Mouse (Mus musculus) hindbrain, embryonic 11.5 days (tissue): ENCODE results near the gene Sema3f. TPM values are rescaled to one million over a fixed set of nuclear protein-coding genes. Genes with fewer than 3 reads are reported as not detected.

ENCODE experiments used
- ATAC-seq: fragments of 200-750 bp; cut with Nextera tagmentation; 2 replicates; pipeline ENCODE4 v1.8.0; 2017; ENCODE audit warnings: mild to moderate bottlenecking, moderate TSS enrichment, moderate library complexity; ENCODE audit not compliant: low FRiP score
- DNase-seq: peaks from one replicate; pipeline ENCODE4 v3.0.0-alpha.2; 2015; ENCODE audit warnings: low spot score
- H3K27ac ChIP-seq: fragments of 300-500 bp; sonication (generic); 2 replicates; pipeline ENCODE4 v1.5.1; 2014; ENCODE audit warnings: mild to moderate bottlenecking, low read depth, low read length
- H3K27me3 ChIP-seq: fragments of 300-500 bp; sonication (generic); 2 replicates; pipeline ENCODE4 v1.6.1; 2014; ENCODE audit warnings: mild to moderate bottlenecking, low read length, moderate library complexity, mixed read lengths; ENCODE audit not compliant: control insufficient read depth, insufficient read depth
- H3K36me3 ChIP-seq: fragments of 300-500 bp; sonication (generic); 2 replicates; pipeline ENCODE4 v1.6.1; 2014; ENCODE audit warnings: mild to moderate bottlenecking, low read length, moderate library complexity, mixed read lengths; ENCODE audit not compliant: control insufficient read depth, insufficient read depth
- H3K4me1 ChIP-seq: fragments of 300-500 bp; sonication (generic); replicated peaks from 2 replicates; pipeline ENCODE4 v1.6.1; 2014; ENCODE audit warnings: low read length, mixed read lengths; ENCODE audit not compliant: control insufficient read depth, insufficient read depth
- H3K4me2 ChIP-seq: fragments of 300-500 bp; sonication (generic); replicated peaks from 2 replicates; pipeline ENCODE4 v1.6.1; 2014; ENCODE audit warnings: mild to moderate bottlenecking, low read depth, low read length
- H3K4me3 ChIP-seq: fragments of 300-500 bp; sonication (generic); 2 replicates; pipeline ENCODE4 v1.5.1; 2014; ENCODE audit warnings: low read depth, low read length
- H3K9ac ChIP-seq: fragments of 300-500 bp; sonication (generic); 2 replicates; pipeline ENCODE4 v1.6.1; 2014; ENCODE audit warnings: low read depth, low read length
- H3K9me3 ChIP-seq: fragments of 300-500 bp; sonication (generic); 2 replicates; pipeline ENCODE4 v1.6.1; 2016; ENCODE audit warnings: low read length; ENCODE audit not compliant: control insufficient read depth
- WGBS: fragments of 180-500 bp; shearing (Covaris S2); extraction: QIAGEN DNeasy Blood & Tissue Kit; methylation state at CpG from one replicate; pipeline ENCODE4 v1.1.7; 2014; 5-methylcytosine and 5-hydroxymethylcytosine counted together
- polyA plus RNA-seq: library from polyadenylated mRNA; unstranded; fragments of >200 nt; fragmentation: Nextera tagmentation; extraction: Ambion mirVana; gene quantifications from 2 replicates; pipeline ENCODE4 v1.2.1, GENCODE M21; 2014

Sema3f gene
- polyA plus RNA-seq, 1 experiment from 2014 or later = 12.0 TPM

DNA sequence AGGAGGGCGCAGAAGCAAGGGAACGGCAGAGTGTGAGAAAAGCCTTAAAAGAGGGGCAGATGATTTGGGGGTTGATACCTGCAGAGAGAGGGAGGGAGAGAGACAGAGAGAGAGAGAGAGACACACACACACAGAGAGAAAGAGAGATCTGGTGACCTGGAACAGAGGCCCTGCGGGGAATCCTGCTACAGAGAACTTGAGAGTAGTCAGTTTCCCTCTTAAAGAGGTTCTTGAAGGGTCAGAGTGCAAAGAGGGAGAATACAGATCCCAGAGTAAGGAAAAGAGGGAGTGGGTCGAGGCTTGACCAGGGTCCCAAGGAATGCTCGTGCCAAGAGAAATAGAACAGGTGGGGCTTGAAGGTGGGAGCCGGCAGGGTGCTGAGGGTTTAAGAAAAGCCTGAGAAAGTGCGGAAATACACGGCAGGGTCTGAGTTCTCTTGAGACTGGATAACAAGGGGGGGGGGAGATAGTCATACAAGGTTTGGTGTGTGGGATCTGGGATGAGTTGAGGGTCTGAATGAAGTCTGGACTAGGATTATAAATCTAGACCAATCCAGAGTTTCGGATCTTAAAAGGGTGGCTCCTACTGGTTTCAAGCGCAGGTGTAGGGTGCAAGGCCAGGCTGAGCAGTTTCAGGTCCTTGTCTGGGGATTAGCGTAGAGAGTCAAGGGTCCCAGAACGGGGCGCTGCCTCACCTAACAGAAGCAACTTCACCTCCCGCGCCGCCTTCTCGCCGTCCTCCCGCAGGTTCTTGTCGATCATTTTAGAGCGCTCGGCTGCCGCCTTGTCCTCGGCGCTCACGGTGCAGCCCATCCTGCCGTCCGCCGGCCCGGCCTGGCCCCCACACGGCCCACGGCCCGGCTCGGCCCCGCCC lies 75.6 kb downstream of the Sema3f start:
- Histone ChIP-seq H3K9me3 (no peaks in the 10 kb centered on the region), H3K27ac (peak overlapping the region; percentile 99), H3K4me3 (peak overlapping the region; percentile 91), H3K4me1 (peaks cover 30% of the 10 kb centered on the region), H3K9ac (peak overlapping the region; percentile 94), H3K4me2 (peak overlapping the region; percentile 87), H3K27me3 (no peaks in the 10 kb centered on the region), H3K36me3 (no peaks in the 10 kb centered on the region)
- peak; percentile 47 for DNase-seq
- no peak for ATAC-seq
- WGBS = under 1% methylated on average over 35 of the region's 35 CpGs

DNA sequence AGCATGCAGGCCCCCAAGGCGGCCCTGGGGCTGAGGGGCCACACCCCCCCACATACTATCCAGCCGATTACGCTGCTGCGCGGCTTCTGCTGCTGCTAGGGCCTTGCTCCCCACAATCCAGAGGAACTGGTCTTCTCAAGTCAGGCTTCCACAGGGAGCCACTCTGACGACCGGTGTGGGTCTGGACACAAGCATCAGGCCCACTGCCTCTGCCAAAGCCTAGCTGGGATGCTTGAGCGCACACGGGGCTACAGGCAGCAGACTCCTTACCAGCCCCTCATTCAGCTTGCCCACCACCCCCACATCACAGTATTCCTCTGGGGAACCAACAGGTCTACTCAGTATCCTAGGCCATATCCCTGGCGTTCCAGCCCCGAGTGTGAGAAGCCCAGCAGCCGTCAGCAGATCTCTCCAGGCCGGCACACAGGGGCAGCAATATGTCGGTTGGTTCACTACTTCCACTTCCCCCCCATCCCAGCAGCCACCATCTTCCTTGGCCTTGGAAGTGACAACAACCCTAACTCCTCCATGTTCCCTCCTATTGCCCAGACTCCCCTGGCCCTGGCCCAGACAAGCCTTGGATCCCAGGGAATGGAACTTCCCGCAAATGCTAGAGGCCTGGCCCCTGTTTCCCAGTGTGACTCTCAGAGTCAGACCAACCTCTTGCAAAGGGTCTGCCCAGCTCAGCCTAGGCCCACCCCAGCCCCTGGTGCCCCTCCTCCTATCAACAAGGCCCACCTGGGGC lies 76.4 kb downstream of the Sema3f start:
- no peaks in the 10 kb centered on the region for H3K27me3 ChIP-seq
- H3K9me3 ChIP-seq = no peaks in the 10 kb centered on the region
- H3K4me3 ChIP-seq = peak overlapping the region; percentile 91
- ATAC-seq (no peak), DNase-seq (peak; percentile 55)
- WGBS = 0% methylated on average over 15 of the region's 15 CpGs
- H3K27ac ChIP-seq = peak overlapping the region; percentile 99
- peaks cover 38% of the 10 kb centered on the region for H3K4me1 ChIP-seq
- H3K9ac ChIP-seq = peak overlapping the region; percentile 94
- H3K4me2 ChIP-seq = peak overlapping the region; percentile 87
- H3K36me3 ChIP-seq = no peaks in the 10 kb centered on the region

DNA sequence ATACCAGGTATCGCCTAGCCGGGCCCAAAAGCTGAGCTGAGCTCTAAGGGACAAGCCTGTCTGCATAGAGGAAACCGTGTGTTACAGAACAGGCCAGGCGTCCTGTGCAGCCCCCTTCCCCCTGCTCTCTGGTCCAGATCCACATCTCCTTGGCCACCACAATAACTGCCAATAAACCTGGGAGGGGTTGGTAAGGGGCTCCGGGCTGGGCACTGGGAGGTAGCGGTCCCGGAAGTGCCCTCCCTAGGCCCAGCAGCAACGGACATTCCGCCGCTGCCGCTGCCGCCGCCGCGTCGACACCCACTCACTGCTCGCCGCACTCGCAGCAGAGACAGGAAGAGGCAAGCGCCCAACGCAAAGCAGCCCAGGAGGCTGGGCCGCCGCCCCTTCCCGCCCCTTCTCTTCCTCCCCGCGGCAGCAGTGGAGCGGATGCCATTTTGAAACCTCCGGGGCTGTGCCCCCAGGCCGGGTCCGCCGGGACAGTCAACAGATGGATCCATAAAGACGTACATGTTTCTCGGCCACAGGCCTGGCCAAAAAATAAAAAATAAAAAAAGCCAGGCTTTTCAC lies 77.1 kb downstream of the Sema3f start:
- Histone ChIP-seq H3K4me2 (peak overlapping the region; percentile 87), H3K9ac (peak overlapping the region; percentile 94), H3K4me3 (peak overlapping the region; percentile 91), H3K27me3 (no peaks in the 10 kb centered on the region), H3K36me3 (no peaks in the 10 kb centered on the region), H3K9me3 (no peaks in the 10 kb centered on the region), H3K4me1 (peaks cover 45% of the 10 kb centered on the region), H3K27ac (peak overlapping the region; percentile 99)
- peak; percentile 75 for DNase-seq
- no peak for ATAC-seq
- WGBS = 2% methylated on average over 27 of the region's 33 CpGs

DNA sequence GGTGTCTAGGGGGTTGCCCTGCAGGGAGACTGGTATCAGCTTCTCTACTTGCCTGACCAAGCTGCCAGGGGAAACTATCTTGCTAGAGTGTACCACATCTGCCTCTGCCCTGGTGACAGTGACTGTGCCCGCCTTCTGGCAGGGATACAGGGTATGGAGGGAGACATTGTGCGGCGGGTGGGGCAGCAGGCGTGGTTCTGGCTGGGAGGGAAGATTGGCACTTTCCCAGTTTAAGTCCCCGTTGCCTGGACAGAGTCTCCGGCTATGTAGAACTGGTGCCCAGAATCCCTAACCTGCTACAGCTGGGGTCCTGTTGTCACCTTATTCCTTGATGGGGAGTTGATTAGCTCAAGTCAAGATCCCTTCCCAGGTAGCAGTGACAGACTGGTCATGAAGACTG lies 77.8 kb downstream of the Sema3f start:
- 56% methylated on average over 6 of the region's 6 CpGs for WGBS
- H3K4me1 ChIP-seq = peaks cover 52% of the 10 kb centered on the region
- no peaks in the 10 kb centered on the region for H3K27me3 ChIP-seq
- DNase-seq = no peak
- H3K27ac ChIP-seq = peak overlapping the region; percentile 99
- peak overlapping the region; percentile 91 for H3K4me3 ChIP-seq
- peak overlapping the region; percentile 87 for H3K4me2 ChIP-seq
- no peaks in the 10 kb centered on the region for H3K9me3 ChIP-seq
- H3K9ac ChIP-seq = peak overlapping the region; percentile 94
- no peak for ATAC-seq
- H3K36me3 ChIP-seq = no peaks in the 10 kb centered on the region

DNA sequence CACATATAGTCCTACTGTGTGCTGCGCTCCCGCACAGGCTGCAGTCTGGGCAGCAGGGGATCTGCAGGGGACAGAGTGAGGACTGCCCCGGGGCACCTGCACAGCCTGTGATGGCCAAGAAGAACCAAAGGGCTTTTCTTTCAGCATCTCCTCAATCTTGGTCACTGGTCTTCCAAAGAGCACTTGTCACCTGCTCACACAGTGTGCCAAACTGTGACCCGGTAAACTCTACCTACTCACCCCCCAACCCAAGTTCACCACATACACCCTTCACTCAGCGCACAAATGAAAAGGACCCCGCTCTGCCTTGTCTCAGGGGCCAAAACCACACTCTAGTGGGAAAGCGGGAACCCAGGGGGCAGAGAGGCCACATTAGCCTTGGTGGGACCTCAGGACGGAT lies 78.4 kb downstream of the Sema3f start:
- Histone ChIP-seq H3K36me3 (no peaks in the 10 kb centered on the region), H3K4me1 (peaks cover 57% of the 10 kb centered on the region), H3K9ac (peak overlapping the region; percentile 94), H3K27ac (peak overlapping the region; percentile 99), H3K4me2 (peak overlapping the region; percentile 87), H3K27me3 (no peaks in the 10 kb centered on the region), H3K4me3 (peak overlapping the region; percentile 91), H3K9me3 (no peaks in the 10 kb centered on the region)
- DNase-seq (no peak), ATAC-seq (no peak)
- WGBS = 69% methylated on average over 8 of the region's 8 CpGs

Other genes with a start within 250 kb of the Sema3f start
- 38.8 and 46.5 TPM in 2 replicates for gene Tmem115, start 176.5 kb downstream of the Sema3f start, polyA plus RNA-seq
- gene Cyb561d2, start 168.3 kb downstream of the Sema3f start, polyA plus RNA-seq = 19.6 and 21.2 TPM in 2 replicates
- 46.2 and 46.5 TPM in 2 replicates for gene Nprl2, start 168.2 kb downstream of the Sema3f start, polyA plus RNA-seq
- 3.7 and 5.0 TPM in 2 replicates for gene Zmynd10, start 163.2 kb downstream of the Sema3f start, polyA plus RNA-seq
- gene Rassf1, start 158.9 kb downstream of the Sema3f start, polyA plus RNA-seq = 39.7 and 41.2 TPM in 2 replicates
- 88.2 and 92.4 TPM in 2 replicates for gene Tusc2, start 147.2 kb downstream of the Sema3f start, polyA plus RNA-seq
- gene Hyal2, start 142.5 kb downstream of the Sema3f start, polyA plus RNA-seq = 116 and 123 TPM in 2 replicates
- 3.6 and 4.4 TPM in 2 replicates for gene Hyal1, start 133.5 kb downstream of the Sema3f start, polyA plus RNA-seq
- 10.5 and 11.3 TPM in 2 replicates for gene Naa80, start 131.6 kb downstream of the Sema3f start, polyA plus RNA-seq
- 0.18 and 0.39 TPM in 2 replicates for gene Hyal3, start 129.7 kb downstream of the Sema3f start, polyA plus RNA-seq
- gene Ifrd2, start 122.8 kb downstream of the Sema3f start, polyA plus RNA-seq = 26.9 and 27.7 TPM in 2 replicates
- gene Sema3b, start 101.2 kb downstream of the Sema3f start, polyA plus RNA-seq = 1.4 and 1.6 TPM in 2 replicates
- 529 and 534 TPM in 2 replicates for gene Gnai2, start 75.1 kb downstream of the Sema3f start, polyA plus RNA-seq
- gene Slc38a3, start 40.9 kb downstream of the Sema3f start, polyA plus RNA-seq = 8.0 and 9.8 TPM in 2 replicates
- 0.84 and 1.2 TPM in 2 replicates for gene Gnat1, start 30.8 kb downstream of the Sema3f start, polyA plus RNA-seq
- 198 and 241 TPM in 2 replicates for gene Rbm5, start 60.5 kb upstream of the Sema3f start, polyA plus RNA-seq
- gene Rbm6, start 162.8 kb upstream of the Sema3f start, polyA plus RNA-seq = 113 and 114 TPM in 2 replicates
- gene Mon1a, start 177.7 kb upstream of the Sema3f start, polyA plus RNA-seq = 17.5 and 18.1 TPM in 2 replicates
- gene Mst1r, start 196.4 kb upstream of the Sema3f start, polyA plus RNA-seq = 0.31 and 0.60 TPM in 2 replicates
- not detected in 2 replicates for gene Actl11, start 218.0 kb upstream of the Sema3f start, polyA plus RNA-seq
- gene Camkv, start 225.2 kb upstream of the Sema3f start, polyA plus RNA-seq = 3.6 and 4.5 TPM in 2 replicates
- 21.8 and 22.6 TPM in 2 replicates for gene Traip, start 239.7 kb upstream of the Sema3f start, polyA plus RNA-seq